26 mouse cellular contexts compared by ENCODE assay signal in genomic region chr5:74420615-74421132, GRCm38 (mm10).
DNase-seq lines count a peak whose midpoint lies in the region; ATAC-seq and TF ChIP-seq lines count a peak whose summit lies in the region.
"Had no signal": no experiment of that assay in that cellular context is flagged by ENCODE, and none has a peak within 500 bp of the region (broad histone marks: within the 10 kb centered on the region; RNA-seq: fewer than 3 reads in every experiment).

No protein-coding gene starts in this region.

- no peak for TF ChIP-seq POLR2A in thymus, adult 2 months (IDR thresholded peaks at IDR 0.05; ENCODE audit: control insufficient read depth, extremely low read depth, insufficient read depth, low read length, poor library complexity)

- no peaks in the 10 kb centered on the region for H3K27me3 ChIP-seq in kidney, postnatal 0 days (ENCODE audit: insufficient read depth, low read length)
- no peaks in the 10 kb centered on the region for H3K27me3 ChIP-seq in thymus, adult 2 months (ENCODE audit: control insufficient read depth, insufficient read depth, low read length)
- H3K27me3 ChIP-seq: liver, embryonic 13.5 days; midbrain, embryonic 13.5 days; stomach, embryonic 15.5 days had no signal

- no peaks in the 10 kb centered on the region for H3K9me3 ChIP-seq in kidney, postnatal 0 days (replicated peaks; ENCODE audit: low read length)
- H3K9me3 ChIP-seq: forebrain, embryonic 10.5 days; hindbrain, embryonic 10.5 days; liver, embryonic 13.5 days; midbrain, embryonic 13.5 days; stomach, embryonic 15.5 days had no signal

- peak; percentile 14 for DNase-seq in kidney, postnatal 0 days (ENCODE audit: low spot score)
- no peak for DNase-seq in kidney, postnatal 36 days
- DNase-seq in thymus, adult 2 months: peak; percentile 9
- no peak for DNase-seq in thymus, adult 18-20 months
- DNase-seq in brain, adult 2 months (ENCODE audit: low read depth, low spot score): peak; percentile 48
- DNase-seq in telencephalon, adult 2 months (ENCODE audit: low read depth, low spot score): peak; percentile 18
- DNase-seq in layer of hippocampus, adult 9-11 months: no peak
- no peak for DNase-seq in c-Kit-positive CD71-positive TER-119-positive erythroid progenitor cells, embryonic 14.5 days (ENCODE audit: low spot score)
- DNase-seq: adrenal gland, postnatal 10 days; cerebellum, adult 11 months; cerebellum, adult 9-11 months; gastrocnemius, postnatal 25 days; heart, adult 2 months; kidney, adult 9 months; layer of hippocampus, postnatal 36 days; liver, embryonic 13.5 days; lung, adult 2 months; lung, postnatal 14 days; right cerebral cortex, postnatal 4 days had no signal

- no peaks in the 10 kb centered on the region for H3K4me1 ChIP-seq in kidney, postnatal 0 days (replicated peaks; ENCODE audit: insufficient read depth, low read length)
- H3K4me1 ChIP-seq in thymus, adult 2 months (replicated peaks; ENCODE audit: control insufficient read depth, insufficient read depth, low read length): peaks cover 5% of the 10 kb centered on the region
- H3K4me1 ChIP-seq: hindbrain, embryonic 10.5 days; liver, embryonic 13.5 days; midbrain, embryonic 13.5 days; stomach, embryonic 15.5 days had no signal

- 64% methylated on average over 5 of the region's 5 CpGs for WGBS in kidney, postnatal 0 days
- WGBS in thymus, adult 2 months: 42% methylated on average over 5 of the region's 5 CpGs

- TF ChIP-seq CTCF in kidney, postnatal 0 days (IDR thresholded peaks at IDR 0.05; ENCODE audit: low read depth): no peak
- TF ChIP-seq CTCF in thymus, adult 2 months (IDR thresholded peaks at IDR 0.05; ENCODE audit: borderline replicate concordance, control insufficient read depth, extremely low read depth, insufficient read depth, low read length, poor library complexity): no peak

- no peak overlapping the region for H3K9ac ChIP-seq in kidney, postnatal 0 days (ENCODE audit: low read depth, low read length)
- H3K9ac ChIP-seq: liver, embryonic 13.5 days; midbrain, embryonic 13.5 days; stomach, embryonic 15.5 days had no signal

- no peak overlapping the region for H3K27ac ChIP-seq in kidney, postnatal 0 days
- H3K27ac ChIP-seq in thymus, adult 2 months (ENCODE audit: control insufficient read depth, insufficient read depth, low read length): no peak overlapping the region
- H3K27ac ChIP-seq: forebrain, embryonic 10.5 days; heart, adult 2 months; hindbrain, embryonic 10.5 days; hindbrain, postnatal 0 days; liver, embryonic 13.5 days; midbrain, embryonic 13.5 days; stomach, embryonic 15.5 days had no signal

- H3K4me2 ChIP-seq in kidney, postnatal 0 days (ENCODE audit: low read length): no peak overlapping the region
- H3K4me2 ChIP-seq: liver, embryonic 13.5 days; midbrain, embryonic 13.5 days; stomach, embryonic 15.5 days had no signal

- no peak for ATAC-seq in kidney, postnatal 0 days (replicated peaks; ENCODE audit: low FRiP score, low read depth)
- ATAC-seq: forebrain, embryonic 16.5 days; hindbrain, postnatal 0 days; intestine, embryonic 16.5 days; midbrain, embryonic 13.5 days had no signal

- H3K36me3 ChIP-seq in kidney, postnatal 0 days (ENCODE audit: insufficient read depth, low read length): no peaks in the 10 kb centered on the region
- no peaks in the 10 kb centered on the region for H3K36me3 ChIP-seq in thymus, adult 2 months (ENCODE audit: control insufficient read depth, insufficient read depth, low read length)
- H3K36me3 ChIP-seq: forebrain, embryonic 10.5 days; hindbrain, embryonic 10.5 days; liver, embryonic 13.5 days; midbrain, embryonic 13.5 days; stomach, embryonic 15.5 days had no signal

- H3K4me3 ChIP-seq in kidney, postnatal 0 days (replicated peaks; ENCODE audit: low read depth, low read length): no peak overlapping the region
- no peak overlapping the region for H3K4me3 ChIP-seq in thymus, adult 2 months (ENCODE audit: control insufficient read depth, insufficient read depth, low read length)
- H3K4me3 ChIP-seq: forebrain, embryonic 10.5 days; heart, adult 2 months; hindbrain, embryonic 10.5 days; liver, embryonic 13.5 days; midbrain, embryonic 13.5 days; stomach, embryonic 15.5 days had no signal

Comparison
In these comparisons a context has a peak if more than half of its experiments do, and no peak if none do; other contexts are left out.
1. DNase-seq: peak in kidney, postnatal 0 days (single experiment), thymus, adult 2 months (single experiment), brain, adult 2 months (single experiment) and telencephalon, adult 2 months (single experiment); none in kidney, postnatal 36 days (0 of 2), thymus, adult 18-20 months (0 of 2), layer of hippocampus, adult 9-11 months (single experiment) and c-Kit-positive CD71-positive TER-119-positive erythroid progenitor cells, embryonic 14.5 days (single experiment).